Mouse (Mus musculus) forebrain, postnatal 0 days (tissue): Measurements from ENCODE around the gene Adk. TPM values are rescaled to one million over a fixed set of nuclear protein-coding genes. Genes with fewer than 3 reads are reported as not detected.

Source experiments
- ATAC-seq: fragments of 200-750 bp; cut with Nextera tagmentation; 2 replicates; pipeline ENCODE4 v1.8.0; 2017; ENCODE audit warnings: mild to moderate bottlenecking, moderate library complexity
- DNase-seq: peaks from one replicate; pipeline ENCODE4 v3.0.0-alpha.2; 2015
- H3K27ac ChIP-seq: fragments of 300-500 bp; sonication (generic); 2 replicates; pipeline ENCODE4 v1.5.1; 2014; ENCODE audit warnings: low read depth, mild to moderate bottlenecking, antibody characterized with exemption, low read length, moderate library complexity, mixed read lengths
- H3K27me3 ChIP-seq: fragments of 300-500 bp; sonication (generic); 2 replicates; pipeline ENCODE4 v1.6.1; 2014; ENCODE audit warnings: mild to moderate bottlenecking, low read length, mixed read lengths; ENCODE audit not compliant: insufficient read depth
- H3K36me3 ChIP-seq: fragments of 300-500 bp; sonication (generic); 2 replicates; pipeline ENCODE4 v1.6.1; 2014; ENCODE audit warnings: mild to moderate bottlenecking, moderate library complexity; ENCODE audit not compliant: insufficient read depth
- H3K4me1 ChIP-seq: fragments of 300-500 bp; sonication (generic); 2 replicates; pipeline ENCODE4 v1.6.1; 2014; ENCODE audit warnings: antibody characterized with exemption; ENCODE audit not compliant: insufficient read depth
- H3K4me2 ChIP-seq: fragments of 300-500 bp; sonication (generic); 2 replicates; pipeline ENCODE4 v1.6.1; 2014; ENCODE audit warnings: low read depth, mild to moderate bottlenecking, moderate library complexity
- H3K4me3 ChIP-seq: fragments of 300-500 bp; sonication (generic); 2 replicates; pipeline ENCODE4 v1.5.1; 2014; ENCODE audit warnings: low read depth, low read length, mixed read lengths
- H3K9ac ChIP-seq: fragments of 300-500 bp; sonication (generic); 2 replicates; pipeline ENCODE4 v1.6.1; 2014; ENCODE audit warnings: mild to moderate bottlenecking
- H3K9me3 ChIP-seq: fragments of 300-500 bp; sonication (generic); 2 replicates; pipeline ENCODE4 v1.6.1; 2016; ENCODE audit warnings: low read length
- CTCF ChIP-seq: sonication (generic); IDR thresholded peaks from 2 replicates; pipeline ENCODE4 v1.5.1; 2016; ENCODE audit warnings: antibody characterized with exemption, control low read depth, low read depth
- WGBS: fragments of 180-500 bp; shearing (Covaris S2); extraction: QIAGEN DNeasy Blood & Tissue Kit; methylation state at CpG from one replicate; pipeline ENCODE4 v1.1.7; 2014; 5-methylcytosine and 5-hydroxymethylcytosine counted together
- polyA plus RNA-seq: library from polyadenylated mRNA; unstranded; fragments of >200 nt; fragmentation: Nextera tagmentation; extraction: Ambion mirVana; gene quantifications from 2 replicates; pipeline ENCODE4 v1.2.1, GENCODE M21; 2015
- total RNA-seq: library from RNA; depleted of rRNA; stranded (reverse); fragments of >200 nt; gene quantifications from 2 replicates; pipeline ENCODE4 v1.2.3, GENCODE M21; 2014

The Adk gene
- total and polyA plus RNA-seq, 2 experiments from 2014 or later, result 55.5 to 66.7 TPM

GRCm38 (mm10) chr14:21147171-21147570 lies 94.8 kb downstream of the Adk start:
- H3K4me2 ChIP-seq, result no peak overlapping the region
- TF ChIP-seq CTCF, result no peak
- no peak for ATAC-seq
- no peak overlapping the region for H3K4me3 ChIP-seq
- 83% methylated on average over 1 of the region's 1 CpGs for WGBS
- no peaks in the 10 kb centered on the region for H3K4me1 ChIP-seq
- no peaks in the 10 kb centered on the region for H3K27me3 ChIP-seq
- DNase-seq, result no peak
- no peak overlapping the region for H3K9ac ChIP-seq
- no peaks in the 10 kb centered on the region for H3K36me3 ChIP-seq
- no peak overlapping the region for H3K27ac ChIP-seq
- no peaks in the 10 kb centered on the region for H3K9me3 ChIP-seq

GRCm38 (mm10) chr14:21150301-21150700 lies 97.9 kb downstream of the Adk start:
- no peaks in the 10 kb centered on the region for H3K36me3 ChIP-seq
- 78% methylated on average over 4 of the region's 4 CpGs for WGBS
- ATAC-seq, result no peak

GRCm38 (mm10) chr14:21152055-21152454 lies 99.7 kb downstream of the Adk start:
- Histone ChIP-seq H3K27ac (no peak overlapping the region), H3K9ac (no peak overlapping the region), H3K4me2 (no peak overlapping the region), H3K27me3 (no peaks in the 10 kb centered on the region), H3K9me3 (no peaks in the 10 kb centered on the region), H3K4me3 (no peak overlapping the region), H3K4me1 (no peaks in the 10 kb centered on the region), H3K36me3 (no peaks in the 10 kb centered on the region)
- no peak for TF ChIP-seq CTCF
- DNase-seq, result no peak
- 92% methylated on average over 6 of the region's 6 CpGs for WGBS
- no peak for ATAC-seq

More at GRCm38 (mm10) chr14:21150301-21150700, 97.9 kb downstream of the Adk start:
- no peak for TF ChIP-seq CTCF
- no peak overlapping the region for H3K27ac ChIP-seq
- H3K4me2 ChIP-seq, result no peak overlapping the region
- no peak for DNase-seq
- no peak overlapping the region for H3K4me3 ChIP-seq
- no peaks in the 10 kb centered on the region for H3K4me1 ChIP-seq
- H3K9ac ChIP-seq, result no peak overlapping the region
- no peaks in the 10 kb centered on the region for H3K27me3 ChIP-seq
- H3K9me3 ChIP-seq, result no peaks in the 10 kb centered on the region

DNA sequence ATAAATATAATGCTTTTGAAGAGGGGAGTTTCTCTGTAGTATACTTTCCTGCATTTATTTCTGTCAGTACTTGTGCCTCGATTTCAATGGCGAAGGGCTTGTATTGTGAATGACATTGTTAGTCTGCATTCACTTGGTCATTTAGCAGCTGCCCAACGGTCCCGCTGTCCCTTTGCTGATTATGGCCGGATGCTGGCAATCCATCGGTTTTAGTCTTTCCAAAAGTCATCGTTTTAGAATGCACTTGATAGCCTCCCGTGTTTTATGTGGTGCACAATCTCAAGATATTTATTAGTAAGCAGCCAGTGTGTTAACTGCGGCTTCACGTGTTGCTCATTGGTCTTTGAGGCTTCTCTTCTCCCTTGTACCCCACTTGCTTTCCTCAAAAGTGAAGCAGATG lies 113.3 kb downstream of the Adk start:
- no peaks in the 10 kb centered on the region for H3K36me3 ChIP-seq
- no peak overlapping the region for H3K4me3 ChIP-seq
- H3K4me2 ChIP-seq, result no peak overlapping the region
- H3K9me3 ChIP-seq, result no peaks in the 10 kb centered on the region
- WGBS, result 40% methylated on average over 10 of the region's 10 CpGs
- no peak for TF ChIP-seq CTCF
- no peaks in the 10 kb centered on the region for H3K27me3 ChIP-seq
- no peak overlapping the region for H3K9ac ChIP-seq
- ATAC-seq (no peak), DNase-seq (no peak)
- no peak overlapping the region for H3K27ac ChIP-seq
- no peaks in the 10 kb centered on the region for H3K4me1 ChIP-seq

- Histone ChIP-seq H3K4me1 (no peaks in the 10 kb centered on the region), H3K4me3 (no peak overlapping the region), H3K9ac (no peak overlapping the region), H3K36me3 (no peaks in the 10 kb centered on the region), H3K27me3 (no peaks in the 10 kb centered on the region), H3K27ac (no peak overlapping the region), H3K4me2 (no peak overlapping the region), H3K9me3 (no peaks in the 10 kb centered on the region)
- 79% methylated on average over 3 of the region's 3 CpGs for WGBS
- ATAC-seq (no peak), DNase-seq (no peak)
- no peak for TF ChIP-seq CTCF
Observed at GRCm38 (mm10) chr14:21166114-21166513, 113.7 kb downstream of the Adk start.

GRCm38 (mm10) chr14:21173973-21174745 lies 121.8 kb downstream of the Adk start:
- Histone ChIP-seq H3K27ac (no peak overlapping the region), H3K27me3 (no peaks in the 10 kb centered on the region), H3K4me3 (no peak overlapping the region), H3K9ac (no peak overlapping the region), H3K4me2 (no peak overlapping the region), H3K36me3 (no peaks in the 10 kb centered on the region), H3K4me1 (no peaks in the 10 kb centered on the region), H3K9me3 (no peaks in the 10 kb centered on the region)
- WGBS, result 93% methylated on average over 1 of the region's 1 CpGs
- DNase-seq (no peak), ATAC-seq (no peak)
- no peak for TF ChIP-seq CTCF

DNA sequence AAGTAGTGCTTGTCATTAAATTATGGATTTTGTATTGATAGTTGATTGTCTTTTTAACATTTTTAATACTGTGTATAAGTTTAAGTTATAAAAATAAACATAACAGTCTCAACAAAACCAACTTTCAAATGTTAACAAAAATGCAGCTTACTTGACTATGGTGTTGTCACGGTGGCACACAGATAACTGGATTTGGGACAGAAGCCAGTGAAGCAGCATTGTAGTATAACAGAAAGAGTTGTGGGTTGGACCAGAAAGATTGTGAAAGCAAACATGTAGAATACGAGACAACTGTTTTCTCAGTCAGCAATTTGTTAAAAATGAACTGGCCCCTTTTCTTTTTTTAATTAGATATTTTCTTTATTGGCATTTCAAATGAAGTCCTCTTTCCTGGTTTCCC lies 122.4 kb downstream of the Adk start:
- no peak for TF ChIP-seq CTCF
- WGBS, result 71% methylated on average over 2 of the region's 2 CpGs
- no peaks in the 10 kb centered on the region for H3K36me3 ChIP-seq

More for the DNA sequence above, 122.4 kb downstream of the Adk start:
- ATAC-seq (no peak), DNase-seq (no peak)
- no peak overlapping the region for H3K4me2 ChIP-seq
- H3K4me1 ChIP-seq, result no peaks in the 10 kb centered on the region
- no peaks in the 10 kb centered on the region for H3K27me3 ChIP-seq
- H3K4me3 ChIP-seq, result no peak overlapping the region
- no peak overlapping the region for H3K9ac ChIP-seq
- H3K27ac ChIP-seq, result no peak overlapping the region
- H3K9me3 ChIP-seq, result no peaks in the 10 kb centered on the region
